Mouse (Mus musculus) myocyte (in vitro differentiated cells): ENCODE data around the gene Zfp64. TPM values are rescaled to one million over a fixed set of nuclear protein-coding genes. Genes with fewer than 3 reads are reported as not detected.

Experiments
- H3K27me3 ChIP-seq: one replicate; pipeline ENCODE4 v1.6.1; 2011; ENCODE audit not compliant: control insufficient read depth, insufficient read depth, insufficient read length
- H3K36me3 ChIP-seq: one replicate; pipeline ENCODE4 v1.6.1; 2011; ENCODE audit not compliant: control insufficient read depth, insufficient read depth
- H3K4me2 ChIP-seq: one replicate; pipeline ENCODE4 v1.6.1; 2011; ENCODE audit warnings: low read depth, control low read depth
- H3K4me3 ChIP-seq: one replicate; pipeline ENCODE4 v1.5.1; 2011; ENCODE audit warnings: mild to moderate bottlenecking, control low read depth, moderate library complexity
- H3K79me2 ChIP-seq: one replicate; pipeline ENCODE4 v1.6.1; 2011; ENCODE audit not compliant: control insufficient read depth, insufficient read depth
- H3ac ChIP-seq: one replicate; pipeline ENCODE4 v1.6.1; 2011; ENCODE audit not compliant: control insufficient read depth, insufficient read length
- CEBPB ChIP-seq: IDR thresholded peaks from 2 replicates; pipeline ENCODE4 v1.6.1; 2011; ENCODE audit warnings: mild to moderate bottlenecking, moderate library complexity; ENCODE audit not compliant: poor library complexity, insufficient read depth, severe bottlenecking
- E2F4 ChIP-seq: IDR thresholded peaks from one replicate; pipeline ENCODE4 v1.6.1; 2011; ENCODE audit warnings: mild to moderate bottlenecking, control low read depth, moderate library complexity; ENCODE audit not compliant: insufficient read depth
- MAX ChIP-seq: IDR thresholded peaks from one replicate; pipeline ENCODE4 v1.6.1; 2011; ENCODE audit warnings: low read depth, mild to moderate bottlenecking, control low read depth
- MYOD1 ChIP-seq, 3 experiments: IDR thresholded peaks; one replicate each; pipeline ENCODE4 v1.6.1; 2011; ENCODE audit warnings: control low read depth in 2 of 3, low read depth in 2 of 3, mild to moderate bottlenecking in 2 of 3, moderate library complexity in 1 of 3; ENCODE audit not compliant: insufficient read length in 2 of 3, control insufficient read depth in 1 of 3
- MYOG ChIP-seq, 3 experiments: IDR thresholded peaks; one replicate each; pipeline ENCODE4 v1.6.1; 2011; ENCODE audit warnings: control low read depth in 2 of 3, low read depth in 2 of 3, mild to moderate bottlenecking in 2 of 3; ENCODE audit not compliant: insufficient read length in 2 of 3, control insufficient read depth in 1 of 3, insufficient read depth in 1 of 3
- POLR2A ChIP-seq: IDR thresholded peaks from one replicate; pipeline ENCODE4 v1.6.1; 2011; ENCODE audit warnings: low read depth, mild to moderate bottlenecking, control low read depth, moderate library complexity; ENCODE audit not compliant: insufficient read length
- POLR2AphosphoS2 ChIP-seq: IDR thresholded peaks from one replicate; pipeline ENCODE4 v1.6.1; 2011; ENCODE audit warnings: low read depth, control low read depth; ENCODE audit not compliant: insufficient read length
- REST ChIP-seq: IDR thresholded peaks from one replicate; pipeline ENCODE4 v1.6.1; 2011; ENCODE audit warnings: mild to moderate bottlenecking, control low read depth, moderate library complexity; ENCODE audit not compliant: insufficient read depth, insufficient read length
- SRF ChIP-seq: IDR thresholded peaks from one replicate; pipeline ENCODE4 v1.6.1; 2011; ENCODE audit warnings: low read depth; ENCODE audit not compliant: control insufficient read depth, insufficient read length
- TCF12 ChIP-seq: IDR thresholded peaks from one replicate; pipeline ENCODE4 v1.6.1; 2011; ENCODE audit warnings: mild to moderate bottlenecking, control low read depth; ENCODE audit not compliant: poor library complexity, insufficient read depth, severe bottlenecking
- TCF3 ChIP-seq: IDR thresholded peaks from one replicate; pipeline ENCODE4 v1.6.1; 2011; ENCODE audit warnings: low read depth, control low read depth; ENCODE audit not compliant: insufficient read length
- USF1 ChIP-seq: IDR thresholded peaks from one replicate; pipeline ENCODE4 v1.6.1; 2011; ENCODE audit warnings: low read depth, mild to moderate bottlenecking, control low read depth, moderate library complexity
- polyA plus RNA-seq: library from polyadenylated mRNA; unstranded; fragments of >200 nt; fragmentation: generic; extraction: Trizol; gene quantifications from one replicate; pipeline ENCODE4 v1.2.1, GENCODE M21; 2012; ENCODE audit warnings: missing spikeins

The Zfp64 gene
- polyA plus RNA-seq, 1 experiment: 22.6 TPM

DNA sequence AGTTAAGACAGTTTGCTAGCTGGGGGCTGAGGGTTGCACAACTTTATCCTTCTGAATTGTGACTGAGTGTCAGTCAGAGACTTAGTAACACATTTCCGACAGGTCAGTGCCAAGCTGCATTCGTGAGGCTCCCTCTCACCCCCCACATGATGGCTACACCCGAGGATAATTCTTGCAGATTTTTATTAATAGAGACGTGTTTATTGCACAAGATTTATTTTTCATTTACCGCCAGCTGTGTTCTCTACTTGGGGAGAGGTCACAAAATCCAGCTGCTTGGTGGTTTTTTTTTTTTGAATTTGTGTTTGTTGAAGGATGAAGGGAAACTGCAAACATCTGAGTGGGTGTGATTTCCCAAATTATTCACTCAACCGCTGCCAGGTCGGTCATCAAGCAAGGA, 28.0 kb downstream of the Zfp64 start:
- Histone ChIP-seq H3K4me2 (no peak overlapping the region), H3K27me3 (no peaks in the 10 kb centered on the region), H3K79me2 (no peaks in the 10 kb centered on the region), H3ac (no peak overlapping the region), H3K36me3 (peaks cover 3% of the 10 kb centered on the region), H3K4me3 (no peak overlapping the region)
- TF ChIP-seq MYOG (IDR thresholded peaks at IDR 0.05; ENCODE audit: control insufficient read depth in 1 of 3, insufficient read depth in 1 of 3, insufficient read length in 2 of 3, low read depth in 2 of 3): no peak
- no peak for TF ChIP-seq MYOD1 (IDR thresholded peaks at IDR 0.05; ENCODE audit: control insufficient read depth in 1 of 3, insufficient read length in 2 of 3, low read depth in 2 of 3)
- no peak for TF ChIP-seq E2F4
- no peak for TF ChIP-seq REST
- TF ChIP-seq MAX: no peak

DNA sequence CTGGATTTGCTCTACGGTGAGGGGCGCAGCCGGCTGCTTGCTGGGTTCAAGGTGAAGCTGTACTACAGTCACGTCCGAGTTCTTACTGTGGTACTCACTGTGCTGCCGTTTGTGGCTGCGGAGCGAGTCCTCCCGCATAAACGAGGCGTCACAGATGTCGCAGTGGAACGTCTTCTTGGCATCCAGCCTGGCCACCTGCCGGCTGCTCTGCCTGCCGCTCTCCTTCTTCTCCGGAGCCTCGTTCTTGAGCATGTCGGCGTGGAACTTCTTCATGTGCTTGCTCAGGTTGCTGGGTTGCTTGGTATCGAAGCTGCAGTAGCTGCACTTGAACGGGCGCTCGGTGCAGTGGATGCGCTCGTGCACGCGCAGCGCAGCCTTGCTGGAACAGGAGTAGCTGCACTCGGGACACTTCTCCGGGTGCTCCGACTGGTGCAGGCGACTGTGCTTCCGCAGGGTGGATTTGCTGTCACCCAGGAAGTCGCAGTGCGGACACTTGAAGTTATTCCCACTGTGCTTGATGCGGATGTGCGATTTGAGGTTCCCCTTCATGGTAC, 29.1 kb downstream of the Zfp64 start:
- H3K36me3 ChIP-seq: peaks cover 3% of the 10 kb centered on the region
- TF ChIP-seq SRF: no peak
- TF ChIP-seq CEBPB: no peak
- TF ChIP-seq USF1: no peak
- H3K4me3 ChIP-seq: no peak overlapping the region
- no peak overlapping the region for H3ac ChIP-seq
- H3K79me2 ChIP-seq: no peaks in the 10 kb centered on the region
- H3K27me3 ChIP-seq: no peaks in the 10 kb centered on the region
- H3K4me2 ChIP-seq: no peak overlapping the region

GRCm38 (mm10) chr2:168923706-168924105, 31.7 kb downstream of the Zfp64 start:
- Histone ChIP-seq H3K4me3 (no peak overlapping the region), H3ac (no peak overlapping the region), H3K36me3 (peaks cover 3% of the 10 kb centered on the region), H3K27me3 (no peaks in the 10 kb centered on the region), H3K79me2 (no peaks in the 10 kb centered on the region), H3K4me2 (no peak overlapping the region)
- TF ChIP-seq TCF3 (no peak), CEBPB (no peak), MYOD1 (IDR thresholded peaks at IDR 0.05; ENCODE audit: control insufficient read depth in 1 of 3, insufficient read length in 2 of 3, low read depth in 2 of 3) (no peak), E2F4 (no peak), SRF (no peak), POLR2A (no peak), MYOG (IDR thresholded peaks at IDR 0.05; ENCODE audit: control insufficient read depth in 1 of 3, insufficient read depth in 1 of 3, insufficient read length in 2 of 3, low read depth in 2 of 3) (no peak)

DNA sequence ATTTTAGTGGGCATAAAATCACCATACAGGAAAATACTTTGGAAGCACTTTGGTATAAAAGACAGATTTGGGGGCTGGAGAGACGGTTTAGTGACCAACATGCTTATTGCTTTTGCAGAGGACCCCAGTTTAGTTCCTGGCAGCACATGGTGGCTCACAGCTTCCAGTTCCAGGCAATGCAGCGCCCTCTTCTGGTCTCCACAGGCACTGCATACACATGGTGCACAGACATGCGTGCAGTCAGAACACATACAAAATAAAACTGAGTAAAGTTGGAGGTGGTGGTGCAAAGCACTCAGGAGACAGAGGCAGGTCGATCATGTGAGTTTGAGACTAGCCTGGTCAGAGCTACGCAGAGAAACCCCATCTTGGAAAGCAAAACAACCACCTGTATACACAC, 32.9 kb downstream of the Zfp64 start:
- H3K79me2 ChIP-seq: no peaks in the 10 kb centered on the region
- no peak overlapping the region for H3ac ChIP-seq
- no peak overlapping the region for H3K4me2 ChIP-seq
- H3K36me3 ChIP-seq: peaks cover 3% of the 10 kb centered on the region
- no peak overlapping the region for H3K4me3 ChIP-seq
- no peaks in the 10 kb centered on the region for H3K27me3 ChIP-seq
- no peak for TF ChIP-seq USF1
- no peak for TF ChIP-seq E2F4
- no peak for TF ChIP-seq MYOG (IDR thresholded peaks at IDR 0.05; ENCODE audit: control insufficient read depth in 1 of 3, insufficient read depth in 1 of 3, insufficient read length in 2 of 3, low read depth in 2 of 3)
- TF ChIP-seq POLR2AphosphoS2: no peak
- TF ChIP-seq REST: no peak
- no peak for TF ChIP-seq TCF3
- no peak for TF ChIP-seq CEBPB
- TF ChIP-seq SRF: no peak
- TF ChIP-seq MAX: no peak
- no peak for TF ChIP-seq TCF12
- no peak for TF ChIP-seq POLR2A
- TF ChIP-seq MYOD1 (IDR thresholded peaks at IDR 0.05; ENCODE audit: control insufficient read depth in 1 of 3, insufficient read length in 2 of 3, low read depth in 2 of 3): no peak

- TF ChIP-seq TCF3: no peak
- TF ChIP-seq REST: no peak
- no peak for TF ChIP-seq POLR2A
- no peak for TF ChIP-seq CEBPB
- no peak for TF ChIP-seq SRF
- no peak for TF ChIP-seq USF1
- no peak for TF ChIP-seq POLR2AphosphoS2
- TF ChIP-seq TCF12: no peak
- Histone ChIP-seq H3K27me3 (no peaks in the 10 kb centered on the region), H3K4me2 (no peak overlapping the region)
Observed at GRCm38 (mm10) chr2:168920007-168920406, 35.4 kb downstream of the Zfp64 start.

More at GRCm38 (mm10) chr2:168920007-168920406, 35.4 kb downstream of the Zfp64 start:
- no peaks in the 10 kb centered on the region for H3K79me2 ChIP-seq
- H3K4me3 ChIP-seq: no peak overlapping the region
- H3ac ChIP-seq: no peak overlapping the region
- no peaks in the 10 kb centered on the region for H3K36me3 ChIP-seq
